14 mouse cellular contexts compared by ENCODE assay signal in the genomic region with DNA sequence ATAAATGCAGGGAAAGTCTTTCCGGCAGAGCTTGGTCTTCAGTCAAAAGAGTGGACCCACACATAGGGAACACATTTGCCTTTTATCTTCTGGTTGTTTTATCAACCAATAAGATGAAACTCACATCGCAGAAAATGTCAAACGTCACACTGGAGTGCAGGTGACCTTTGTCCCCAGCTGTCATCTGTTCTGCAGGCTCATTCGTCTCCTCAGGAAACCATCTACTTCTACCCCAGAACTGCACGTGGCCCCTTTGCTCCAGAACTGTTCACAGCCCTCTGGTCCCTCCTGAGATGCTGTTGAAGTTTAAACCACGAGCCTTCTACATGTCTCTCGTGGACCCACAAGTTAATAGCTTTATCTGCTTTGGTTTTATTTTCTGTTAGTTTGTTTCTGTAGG.
"Had no signal": no experiment of that assay in that cellular context is flagged by ENCODE, and none has a peak within 500 bp of the region (broad histone marks: within the 10 kb centered on the region; RNA-seq: fewer than 3 reads in every experiment).

No protein-coding gene starts in this region.

- H3K4me1 ChIP-seq: liver, embryonic 13.5 days had no signal

- H3K4me2 ChIP-seq: liver, embryonic 13.5 days; midbrain, embryonic 11.5 days had no signal

- H3K9me3 ChIP-seq: liver, embryonic 13.5 days had no signal

- H3K27ac ChIP-seq: layer of hippocampus, adult 2 months; left cerebral cortex, adult 2 months; liver, embryonic 13.5 days had no signal

- H3K4me3 ChIP-seq: layer of hippocampus, adult 2 months; left cerebral cortex, adult 2 months; liver, embryonic 13.5 days had no signal

- H3K9ac ChIP-seq: liver, embryonic 13.5 days had no signal

- H3K27me3 ChIP-seq: liver, embryonic 13.5 days had no signal

- DNase-seq: kidney, adult 2 months; kidney, postnatal 14 days; layer of hippocampus, adult 9-11 months; layer of hippocampus, postnatal 36 days; liver, embryonic 13.5 days; lung, adult 2 months; lung, postnatal 14 days; lung, postnatal 4 days; midbrain, embryonic 14.5 days; thymus, adult 18-20 months; thymus, postnatal 36 days had no signal

- H3K36me3 ChIP-seq: liver, embryonic 13.5 days had no signal
